Mouse (Mus musculus) CH12.LX (cell line): ENCODE data around the gene Pde1c.

Experiments used
- CTCF ChIP-seq, 2 experiments: IDR thresholded peaks in 1 of 2; conservative IDR thresholded peaks in 1 of 2; 2 replicates each; pipeline ENCODE4 v1.5.1; 2011 to 2012; ENCODE audit warnings: low read depth in 2 of 2, low read length in 2 of 2, improper control_type of control experiment in 1 of 2, inconsistent platforms in 1 of 2, mild to moderate bottlenecking in 1 of 2, moderate library complexity in 1 of 2
- NELFE ChIP-seq: IDR thresholded peaks from 2 replicates; pipeline ENCODE4 v1.6.1; 2011; ENCODE audit warnings: low read depth, low read length, improper control_type of control experiment
- POLR2A ChIP-seq: IDR thresholded peaks from 2 replicates; pipeline ENCODE4 v1.6.1; 2011; ENCODE audit warnings: low read depth, mild to moderate bottlenecking, improper control_type of control experiment, low read length
- UBTF ChIP-seq: IDR thresholded peaks from 2 replicates; pipeline ENCODE4 v1.6.1; 2012; ENCODE audit warnings: low read depth, mild to moderate bottlenecking, inconsistent platforms, low read length, improper control_type of control experiment, moderate library complexity

DNA sequence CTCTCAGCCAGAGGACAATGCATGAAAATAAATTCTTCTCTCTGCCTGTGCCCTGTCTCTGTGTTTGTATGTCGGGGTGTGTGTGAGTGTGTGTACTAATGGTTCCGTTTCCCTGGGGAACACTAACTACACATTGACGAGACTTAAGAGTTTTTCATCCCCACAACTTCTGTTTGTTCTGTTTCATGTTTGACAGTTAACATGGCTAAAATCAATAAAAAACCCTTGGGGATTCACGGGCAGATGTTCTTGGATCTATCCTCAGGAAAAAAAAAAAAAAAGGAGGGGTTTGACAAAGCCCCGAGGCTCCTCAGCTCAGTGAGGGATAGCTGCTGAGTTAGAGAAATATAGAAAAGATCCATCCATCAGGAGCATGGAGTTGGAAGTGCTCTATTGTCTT lies 524.6 kb downstream of the Pde1c start:
- TF ChIP-seq POLR2A, result no peak
- TF ChIP-seq CTCF (conservative IDR thresholded peaks at IDR 0.05 in 1 of 2, IDR thresholded peaks at IDR 0.05 in 1 of 2; ENCODE audit: low read depth in 2 of 2, low read length in 2 of 2), result no peak
- no peak for TF ChIP-seq UBTF
- no peak for TF ChIP-seq NELFE
